Mouse (Mus musculus) thymus, postnatal 14 days (tissue): ENCODE results near the gene Esrrg.

Source experiments
- DNase-seq: peaks from one replicate; pipeline ENCODE4 v3.0.0; 2021

Esrrg gene

DNA sequence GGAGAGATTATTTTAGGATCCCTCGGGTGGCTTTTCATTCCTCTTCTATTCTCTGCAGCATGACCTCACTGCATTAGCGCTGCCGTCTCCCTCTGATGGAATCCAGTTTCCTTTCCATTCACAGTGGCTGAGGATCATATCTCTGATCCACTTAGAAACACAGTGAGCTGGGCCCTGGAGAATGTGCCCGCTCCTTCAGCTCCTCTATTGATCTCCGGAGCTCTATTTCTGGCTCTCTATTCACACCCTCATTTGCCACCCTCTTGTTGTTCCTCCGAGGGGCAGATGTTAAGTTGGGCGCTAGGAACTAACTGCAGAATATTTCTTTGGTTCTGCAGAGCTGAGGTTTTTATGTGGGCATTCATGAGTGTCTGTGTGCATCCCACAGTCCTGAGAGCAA, 228.3 kb downstream of the Esrrg start:
- no peak for DNase-seq

DNA sequence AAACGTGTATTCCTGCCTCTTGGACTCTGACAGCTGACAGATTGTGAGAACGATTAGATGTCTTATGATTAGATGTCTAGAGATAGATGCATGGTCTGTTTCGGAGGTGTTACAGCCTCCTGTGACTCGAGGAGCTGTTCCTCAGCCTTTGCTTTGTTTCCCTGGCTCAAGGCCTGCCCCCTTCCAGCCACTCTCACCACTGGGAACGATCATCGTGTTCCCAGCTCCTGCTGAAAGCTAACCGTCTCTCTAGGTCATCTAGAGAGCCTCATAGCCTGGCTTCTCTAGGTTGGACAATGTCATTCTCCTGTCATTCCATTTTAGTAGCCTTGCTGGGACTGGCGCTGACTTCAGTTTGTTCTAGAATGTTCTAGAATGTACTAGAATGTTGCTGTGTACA, 233.0 kb downstream of the Esrrg start:
- DNase-seq = no peak

DNA sequence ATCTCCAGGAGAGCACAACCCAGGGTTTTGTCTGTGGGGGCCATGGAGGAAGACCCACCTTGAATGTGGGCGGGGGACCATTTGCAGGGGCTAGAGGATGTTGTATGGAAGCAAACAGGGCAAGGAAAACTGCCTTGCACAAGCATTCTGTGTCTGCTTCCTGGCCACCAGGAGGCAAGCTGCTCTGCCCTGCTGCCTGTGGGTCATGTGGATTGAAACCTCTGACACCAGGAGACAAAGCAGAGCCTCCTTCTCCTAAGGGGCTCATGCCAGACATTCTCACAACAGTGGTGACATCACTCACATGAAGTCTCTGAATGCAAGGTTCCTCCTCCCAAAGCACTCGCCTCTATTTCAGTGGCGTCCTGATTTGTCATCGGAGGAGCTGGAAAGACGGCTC, 234.1 kb downstream of the Esrrg start:
- no peak for DNase-seq

DNA sequence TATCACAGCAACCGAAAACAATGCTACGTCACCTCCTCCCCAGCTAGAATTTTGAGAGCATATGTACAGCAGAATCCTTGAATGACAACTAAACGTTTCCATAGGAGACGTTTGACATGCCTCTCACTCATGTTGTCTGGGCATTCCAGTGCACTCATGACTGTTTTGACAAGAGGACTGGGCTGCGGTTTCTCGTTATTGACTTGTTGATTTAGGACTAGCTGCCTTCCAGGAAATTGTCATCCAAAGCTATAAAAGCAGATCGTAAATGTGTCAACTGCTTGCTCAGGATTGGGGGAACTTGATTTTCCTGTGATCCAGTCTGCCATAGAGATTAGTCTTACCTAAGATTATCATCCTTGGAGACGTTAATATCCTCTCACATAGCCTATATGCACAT, 245.6 kb downstream of the Esrrg start:
- DNase-seq = no peak

DNA sequence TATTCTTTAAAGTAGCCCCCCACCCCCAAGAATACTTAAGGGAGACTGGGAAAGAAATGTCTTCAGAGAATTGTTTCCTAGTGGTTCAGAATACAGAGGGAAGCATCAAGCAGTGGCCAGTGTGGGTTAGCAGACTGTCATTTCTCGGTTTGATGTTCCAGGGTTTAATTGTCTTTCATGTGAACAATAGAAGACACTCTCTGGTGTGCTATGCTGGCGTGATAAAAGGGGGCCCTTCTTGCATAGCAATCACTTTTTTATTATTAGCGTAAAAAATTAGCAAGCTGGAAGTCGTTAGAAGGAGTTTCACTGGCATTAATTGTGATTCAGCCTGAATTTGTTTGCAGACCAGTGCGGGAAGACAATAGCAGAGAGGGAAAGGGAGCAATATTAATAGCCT, 253.7 kb downstream of the Esrrg start:
- no peak for DNase-seq

DNA sequence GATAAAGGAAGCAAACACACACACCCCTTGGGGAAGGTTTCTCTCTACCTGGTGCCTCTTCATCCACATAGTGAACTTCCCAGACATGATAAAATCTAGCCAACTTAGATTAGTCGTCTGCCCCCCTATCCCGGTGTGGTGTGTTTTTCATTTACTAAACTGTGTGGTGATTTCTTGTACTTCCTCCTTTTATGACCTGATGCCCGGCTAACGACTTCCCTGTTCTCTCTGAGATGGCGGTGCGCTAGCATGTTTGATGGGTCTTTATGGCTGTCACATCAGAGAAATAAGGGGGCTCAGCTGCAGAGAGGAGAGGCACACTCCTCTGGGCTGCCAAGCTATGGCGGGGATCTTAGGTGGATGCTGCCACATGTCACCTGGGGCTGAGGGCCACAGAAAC, 259.8 kb downstream of the Esrrg start:
- DNase-seq = no peak

DNA sequence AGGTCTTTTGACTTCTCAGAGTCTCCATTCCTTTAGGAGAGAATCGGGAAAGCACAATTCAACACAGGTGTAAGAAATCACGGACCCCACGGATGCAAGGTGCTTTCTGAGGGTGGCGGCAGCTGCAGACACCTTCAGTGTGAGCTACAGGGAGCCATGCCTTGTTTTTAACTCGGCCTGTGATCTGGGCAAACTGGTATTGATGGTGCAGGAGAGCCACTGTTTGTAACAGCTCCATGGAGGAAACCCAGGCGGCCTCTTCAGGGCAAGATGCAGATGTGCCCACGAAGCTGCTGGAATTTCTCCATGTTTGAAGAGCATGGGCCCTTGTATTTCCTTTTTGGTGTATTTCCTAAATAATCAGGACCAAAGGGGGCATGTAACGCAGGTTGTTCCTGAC, 263.6 kb downstream of the Esrrg start:
- no peak for DNase-seq

DNA sequence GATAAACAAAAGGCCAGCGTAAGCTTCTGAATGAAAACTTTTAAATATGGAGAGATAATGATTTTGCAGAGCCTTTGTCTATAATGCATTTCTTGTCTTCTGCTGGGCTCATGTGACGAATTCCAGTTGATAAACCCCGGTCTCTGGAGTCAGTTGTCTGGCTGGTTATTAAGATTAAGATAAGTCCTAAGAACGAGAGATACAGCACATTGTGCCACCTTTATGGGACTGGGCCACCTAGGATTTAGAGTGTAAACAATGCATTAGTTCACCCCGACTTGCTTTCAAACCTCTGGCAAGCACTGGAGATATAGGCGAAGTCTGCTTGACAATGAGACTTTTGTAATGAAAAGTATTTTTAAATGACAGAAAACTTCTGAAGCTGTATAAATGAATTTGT, 264.2 kb downstream of the Esrrg start:
- no peak for DNase-seq

DNA sequence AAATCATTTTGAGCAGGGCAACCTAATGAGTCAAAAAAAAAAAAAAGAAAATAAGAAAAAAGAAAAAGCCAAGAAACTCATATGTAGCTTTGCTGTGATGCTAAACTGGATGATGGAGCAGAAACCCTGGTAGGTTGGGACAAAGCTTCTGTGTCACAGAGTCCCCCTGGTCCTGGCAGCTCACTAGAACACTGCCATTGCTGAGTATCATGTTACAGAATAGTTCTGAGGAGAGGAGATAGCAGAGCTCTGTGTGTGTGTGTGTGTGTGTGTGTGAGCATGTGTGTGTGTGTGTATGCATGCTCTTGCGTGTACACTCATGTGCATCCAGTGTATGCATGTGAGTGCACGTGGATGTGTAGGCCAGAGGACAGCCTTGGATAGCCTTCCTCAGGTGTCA, 265.2 kb downstream of the Esrrg start:
- no peak for DNase-seq

DNA sequence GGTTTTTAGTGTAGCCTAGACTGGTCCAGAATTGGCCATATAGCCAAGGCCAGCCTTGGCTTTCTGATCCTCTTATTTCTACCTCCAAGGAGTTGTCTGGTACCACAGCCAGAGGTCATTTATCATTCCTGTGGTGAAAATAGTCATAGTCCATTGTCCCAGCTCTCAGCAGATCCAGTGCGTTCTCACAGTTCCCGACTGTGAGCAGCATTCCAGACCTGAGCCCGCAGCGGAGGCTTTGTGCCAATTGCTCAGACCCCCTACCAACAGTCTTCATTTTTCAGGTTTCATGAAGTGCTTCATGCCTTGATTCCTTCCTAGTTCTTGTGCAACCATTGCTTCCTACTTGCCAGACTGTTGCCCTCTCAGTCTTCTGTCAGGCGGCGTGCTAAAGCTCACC, 278.7 kb downstream of the Esrrg start:
- no peak for DNase-seq

DNA sequence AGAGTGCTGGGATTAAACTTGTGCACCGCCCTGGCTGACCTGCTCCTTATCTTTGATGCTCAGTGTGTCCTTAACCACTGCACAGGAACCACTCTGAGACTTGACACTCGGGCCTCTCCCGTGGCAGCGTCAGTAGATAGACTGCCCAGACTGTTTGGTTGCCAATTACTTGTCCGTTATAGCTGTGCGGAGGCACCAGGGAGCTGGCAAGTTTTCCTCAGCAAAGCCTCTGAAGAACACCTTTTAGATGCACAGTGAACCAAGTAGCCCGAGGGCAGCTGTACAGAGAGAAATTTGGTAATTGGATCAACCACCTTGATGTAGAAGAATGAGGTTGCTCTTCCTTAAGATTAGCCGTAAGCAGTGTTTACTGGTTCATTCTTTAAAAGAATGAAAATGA, 279.6 kb downstream of the Esrrg start:
- DNase-seq = no peak

DNA sequence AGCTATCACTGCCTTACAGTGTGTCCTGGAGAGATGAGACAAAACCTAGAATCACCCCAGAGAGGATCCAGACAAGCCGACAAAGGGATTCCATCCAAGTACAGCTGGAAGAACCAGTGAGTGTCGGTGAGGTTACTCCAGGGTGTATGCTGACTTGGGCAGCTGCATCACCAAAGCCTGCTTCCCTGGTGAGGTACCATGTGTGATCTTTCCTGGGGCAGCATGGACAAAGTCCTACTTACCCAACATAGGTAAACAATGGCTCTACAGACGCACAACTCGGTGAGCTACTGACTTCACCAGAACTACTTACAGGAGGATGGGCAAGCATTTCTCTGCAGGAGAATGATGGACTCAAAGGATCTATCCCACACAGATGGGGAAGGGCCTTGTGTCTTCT, 280.5 kb downstream of the Esrrg start:
- DNase-seq = no peak

DNA sequence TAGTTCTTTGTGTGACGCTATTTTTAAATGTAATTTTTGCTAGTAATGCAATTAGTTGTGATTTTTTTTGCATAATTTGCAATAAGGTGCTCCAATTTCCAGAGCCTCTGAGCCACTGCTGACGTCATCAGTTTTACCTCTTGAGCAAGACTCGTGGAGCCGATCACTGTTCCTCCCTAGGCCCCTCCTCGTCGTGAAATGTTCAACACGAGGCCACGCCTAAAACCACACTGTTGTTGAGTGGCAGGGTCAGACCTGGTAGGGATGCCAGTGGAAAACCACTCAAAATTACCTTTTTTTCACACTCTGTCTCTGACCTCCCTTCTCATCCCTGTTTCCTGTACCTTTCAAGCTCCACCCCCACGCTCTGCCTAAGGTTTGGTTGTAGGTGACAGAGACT, 282.7 kb downstream of the Esrrg start:
- DNase-seq = no peak

DNA sequence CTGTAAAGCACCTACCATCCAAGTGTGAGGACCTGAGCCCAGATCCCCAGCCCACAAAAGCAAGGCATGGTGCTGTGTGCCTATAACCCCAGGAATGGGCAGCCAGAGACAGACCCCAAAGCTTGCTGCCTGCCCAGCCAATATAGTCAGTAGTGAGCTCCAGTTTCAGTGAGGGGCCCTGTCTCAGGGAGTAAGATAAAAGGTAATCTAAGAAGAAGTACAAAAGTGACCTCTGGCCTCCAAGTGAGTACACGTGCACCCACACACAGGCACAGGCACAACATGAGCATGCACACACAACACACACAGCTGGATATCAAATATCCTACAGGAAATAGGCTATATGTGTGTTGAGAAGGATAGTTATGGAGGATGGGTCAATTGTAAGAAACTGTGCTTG, 286.9 kb downstream of the Esrrg start:
- DNase-seq = no peak

DNA sequence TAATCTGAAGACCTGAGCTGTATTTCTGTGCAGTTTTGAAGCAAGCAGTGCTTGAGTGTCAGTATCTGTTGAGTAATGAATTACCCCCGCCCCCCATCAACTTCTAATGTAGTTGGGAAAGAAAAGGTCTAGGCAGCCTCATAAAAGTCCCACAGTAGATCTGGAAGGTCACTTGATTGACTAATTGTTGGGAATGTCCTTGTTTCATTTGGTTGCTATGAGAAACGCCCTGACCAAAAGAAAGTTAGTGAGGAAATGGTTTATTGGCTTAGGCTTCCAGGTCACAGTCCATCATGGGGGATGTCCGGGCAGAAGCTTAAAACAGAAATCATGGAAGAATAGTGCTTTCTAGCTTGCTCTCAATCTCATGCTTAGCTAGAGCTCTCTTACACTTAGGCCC, 287.7 kb downstream of the Esrrg start:
- no peak for DNase-seq

DNA sequence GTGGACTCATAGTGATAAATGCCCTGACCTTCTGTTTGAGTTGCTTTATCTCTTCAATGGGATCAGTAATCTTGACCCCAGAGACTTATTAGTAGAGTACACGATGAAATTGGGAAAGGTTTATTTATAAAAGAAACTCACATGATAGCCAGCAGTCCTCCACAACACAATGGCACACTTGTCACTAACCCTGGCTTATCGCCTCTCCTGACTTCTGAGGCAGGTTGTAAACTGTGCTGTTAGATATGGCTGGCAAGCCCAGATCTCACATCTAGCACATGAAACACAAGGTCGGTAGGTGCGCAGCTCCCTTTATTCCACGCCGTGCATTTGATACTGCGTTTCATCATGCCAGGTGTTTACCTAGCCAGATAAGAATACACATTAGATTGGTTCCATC, 288.3 kb downstream of the Esrrg start:
- no peak for DNase-seq

DNA sequence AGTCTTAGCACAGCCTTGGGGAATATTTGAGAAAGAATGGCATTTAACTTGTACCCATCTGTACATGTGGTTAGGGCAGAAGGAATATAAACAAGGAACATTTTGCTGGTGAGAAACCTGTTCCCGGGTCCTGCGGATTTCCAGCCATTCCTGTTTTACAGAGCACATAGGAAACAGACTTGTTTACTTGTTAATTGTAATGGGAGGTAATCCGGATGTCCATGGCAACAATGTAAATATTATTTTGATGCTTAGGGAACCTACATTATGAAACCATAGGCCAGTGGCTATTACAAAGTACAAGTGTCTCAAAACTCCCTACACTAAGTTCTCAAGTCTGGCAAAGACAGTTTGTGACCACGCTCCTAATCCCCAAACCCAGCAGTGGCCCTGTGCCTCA, 290.9 kb downstream of the Esrrg start:
- DNase-seq = no peak

DNA sequence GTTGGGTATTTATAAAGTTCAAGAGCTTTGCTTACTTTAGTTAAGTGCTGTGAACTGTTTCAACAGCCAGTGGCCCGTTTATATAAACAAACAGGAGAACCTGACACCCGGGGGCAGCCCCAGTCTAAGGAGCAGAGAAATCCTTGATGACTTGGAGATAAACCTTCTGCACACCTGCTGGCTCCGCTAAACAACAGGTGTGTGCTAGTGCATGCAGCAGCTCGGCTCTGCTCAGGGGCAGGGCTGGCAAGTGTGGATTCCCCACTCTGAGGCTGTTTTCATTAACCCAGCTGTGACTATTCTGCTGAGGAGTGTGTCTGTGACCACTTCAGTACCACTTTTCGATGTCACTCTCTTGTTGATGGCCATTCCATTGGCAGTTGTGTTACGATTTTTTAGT, 292.2 kb downstream of the Esrrg start:
- no peak for DNase-seq

DNA sequence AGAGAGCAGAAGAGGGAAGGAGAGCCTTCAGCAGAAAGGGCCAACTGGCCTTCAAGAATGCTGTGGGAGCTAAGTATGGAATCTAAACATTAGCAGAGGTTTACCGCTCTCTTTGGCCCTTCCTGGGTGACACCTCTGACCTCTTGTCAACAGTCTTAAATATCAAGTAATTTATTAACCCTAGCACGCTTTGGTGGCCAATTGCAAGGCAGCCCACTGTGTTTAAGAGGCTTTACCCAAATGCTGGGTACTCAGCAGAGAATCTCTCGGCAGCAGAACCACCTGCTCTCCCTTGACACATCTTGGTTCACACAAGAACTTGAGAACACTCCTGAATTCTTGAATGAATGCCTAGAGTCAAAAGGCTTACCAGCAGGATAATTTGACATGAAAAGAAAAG, 293.6 kb downstream of the Esrrg start:
- no peak for DNase-seq

DNA sequence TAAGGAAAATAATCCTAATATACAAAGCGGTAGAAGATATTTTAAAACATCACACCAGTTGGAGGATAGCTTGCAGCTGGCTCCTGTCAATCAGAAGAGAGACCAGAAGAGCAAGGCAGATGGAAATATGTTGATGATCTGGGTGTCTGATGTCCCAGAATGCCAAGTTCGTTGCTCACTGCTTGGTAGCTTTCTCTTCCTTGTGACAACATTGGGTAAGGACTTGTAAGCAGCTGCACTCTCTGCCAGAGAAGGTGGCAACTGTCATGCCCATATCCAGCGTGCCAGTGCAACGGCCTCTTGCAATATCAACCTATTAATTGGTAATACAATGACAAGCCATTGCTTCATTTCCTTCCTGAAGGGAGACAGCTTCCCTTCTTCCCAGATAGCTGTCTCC, 296.1 kb downstream of the Esrrg start:
- DNase-seq = no peak

DNA sequence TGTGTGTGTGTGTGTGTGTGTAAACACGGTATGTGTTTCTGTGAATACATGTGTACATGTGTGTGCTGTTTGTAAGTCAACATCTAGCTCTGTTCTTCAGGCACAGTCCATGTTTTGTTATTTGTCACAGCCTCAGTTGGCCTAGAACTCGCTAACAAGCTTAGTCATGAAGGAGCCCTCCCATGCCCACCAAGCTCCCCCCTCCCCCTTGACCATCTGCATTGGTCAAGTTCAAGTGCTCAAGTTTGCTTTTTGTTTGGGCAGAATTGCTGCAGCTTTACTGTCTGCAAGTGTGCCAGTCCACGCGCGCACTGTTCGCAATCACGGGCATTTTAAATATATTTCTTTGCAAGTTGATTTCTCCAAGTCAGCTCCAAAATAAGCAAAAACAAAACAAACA, 298.8 kb downstream of the Esrrg start:
- DNase-seq = no peak

DNA sequence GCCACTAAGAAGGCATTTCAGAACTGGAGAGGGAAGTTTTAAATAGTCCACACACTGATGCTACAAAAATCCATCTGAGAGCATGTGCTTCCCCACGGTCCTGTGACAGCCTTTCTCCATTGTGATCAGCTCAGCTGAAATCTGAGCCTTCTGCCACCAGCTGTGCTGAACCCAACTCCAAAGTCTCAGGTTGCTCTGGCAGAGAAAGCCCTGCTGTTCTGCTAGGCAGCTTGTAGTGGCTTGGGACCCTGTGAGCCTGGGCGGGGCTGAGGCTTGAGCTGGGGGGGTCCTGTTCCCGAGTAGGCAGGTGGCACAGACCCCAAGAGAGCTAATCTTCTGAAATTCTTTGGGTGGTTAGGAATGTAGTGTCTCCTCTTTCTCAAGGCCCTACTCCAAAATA, 299.3 kb downstream of the Esrrg start:
- DNase-seq = no peak

DNA sequence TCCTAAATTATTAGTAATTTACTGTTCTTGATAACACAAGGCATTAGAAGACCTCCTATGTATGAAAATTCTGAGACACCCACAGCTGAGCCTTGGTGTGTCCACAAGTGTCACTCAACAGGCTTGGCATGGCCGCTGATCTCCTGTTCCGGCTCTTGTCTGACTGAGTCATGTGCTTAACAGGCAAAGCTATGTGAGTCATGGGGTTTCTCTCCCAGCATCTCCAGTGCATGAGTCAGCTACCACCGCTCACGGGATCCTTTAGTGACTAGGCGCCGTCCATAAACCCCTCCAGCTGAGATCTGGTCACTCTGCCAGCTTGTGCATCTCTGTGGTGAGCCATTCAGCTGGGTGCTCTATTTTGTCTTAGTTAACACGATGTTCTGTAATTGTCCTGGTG, 302.1 kb downstream of the Esrrg start:
- no peak for DNase-seq

DNA sequence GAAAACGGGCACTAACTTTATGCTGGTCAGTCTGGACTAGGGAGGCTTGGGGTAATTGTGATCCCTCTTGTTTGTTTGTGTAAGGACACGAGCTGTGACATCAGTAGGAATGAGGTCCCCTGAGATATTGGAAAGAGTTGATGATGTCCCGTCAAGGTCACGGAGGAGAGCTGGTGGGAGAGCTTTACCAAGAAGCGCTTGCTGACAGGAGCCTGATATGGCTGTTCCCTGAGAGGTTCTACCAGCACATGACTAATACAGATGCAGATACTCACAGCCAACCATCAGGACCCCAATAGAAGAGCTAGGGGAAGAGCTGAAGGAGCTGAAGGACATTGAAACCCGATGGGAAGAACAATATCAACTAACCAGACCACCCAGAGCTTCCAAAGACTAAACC, 302.6 kb downstream of the Esrrg start:
- no peak for DNase-seq

DNA sequence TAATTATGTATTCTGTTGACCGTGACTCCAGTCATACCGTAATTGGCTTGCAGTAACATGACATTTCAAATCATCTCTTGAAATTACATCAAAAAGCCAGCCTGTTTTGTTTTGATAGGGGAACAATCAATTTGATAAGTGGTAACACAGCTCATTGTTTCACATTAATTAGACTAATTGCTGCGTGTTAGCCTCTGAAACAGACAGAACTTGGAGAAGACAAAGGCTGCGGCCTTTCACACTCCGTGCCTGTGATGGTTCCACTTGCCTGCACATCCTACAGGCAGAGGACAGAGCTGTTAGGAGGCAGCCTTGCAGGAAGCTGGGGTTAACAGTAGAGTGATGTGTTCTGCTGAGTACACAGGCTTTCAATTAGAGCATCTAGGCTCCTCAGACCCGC, 309.7 kb downstream of the Esrrg start:
- DNase-seq = no peak

DNA sequence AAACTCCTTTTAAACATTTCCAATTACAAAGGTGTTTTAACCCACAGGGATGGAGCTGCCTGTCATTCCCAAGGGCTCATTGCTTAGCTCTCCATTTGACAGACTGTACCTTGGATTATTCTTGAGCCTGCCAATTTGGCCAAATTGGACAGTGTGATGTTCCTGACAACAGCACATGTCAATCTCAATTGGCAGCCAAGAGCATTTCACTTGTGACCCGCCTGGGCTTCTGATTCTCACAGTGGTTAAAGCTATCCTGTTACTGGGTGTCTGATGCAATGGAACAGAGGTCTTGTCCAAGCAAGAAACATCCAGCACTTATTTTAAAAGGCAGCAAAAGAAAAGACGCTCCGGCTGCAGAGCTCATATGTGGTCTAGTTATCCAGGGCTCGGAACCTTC, 310.3 kb downstream of the Esrrg start:
- no peak for DNase-seq
